Mouse (Mus musculus): ENCODE data around the gene Sorl1.
"Not testable (repeated sequence)": the region's sequence is repeated elsewhere in the genome, so short reads cannot be mapped to it uniquely, and the experiment has no call there.

Sorl1 gene

GRCm38 (mm10) chr9:42094752-42095151 is 29.3 kb downstream of the Sorl1 start:
- DNase-seq (ENCODE audit: extremely low spot score, low read depth, low spot score), result no peak

- no peak for DNase-seq (ENCODE audit: extremely low spot score, low read depth, low spot score)
Observed at GRCm38 (mm10) chr9:42094028-42094551, 30.0 kb downstream of the Sorl1 start.

- DNase-seq (ENCODE audit: extremely low spot score, low read depth, low spot score), result no peak
Observed at GRCm38 (mm10) chr9:42092749-42093148, 31.3 kb downstream of the Sorl1 start.

GRCm38 (mm10) chr9:42091561-42091960 is 32.5 kb downstream of the Sorl1 start:
- no peak for DNase-seq (ENCODE audit: extremely low spot score, low read depth, low spot score)

GRCm38 (mm10) chr9:42087921-42088320 is 36.2 kb downstream of the Sorl1 start:
- DNase-seq (ENCODE audit: extremely low spot score, low read depth, low spot score), result no peak

- no peak for DNase-seq (ENCODE audit: extremely low spot score, low read depth, low spot score)
Observed at GRCm38 (mm10) chr9:42085970-42086369, 38.1 kb downstream of the Sorl1 start.

GRCm38 (mm10) chr9:42083661-42084067 is 40.4 kb downstream of the Sorl1 start:
- DNase-seq (ENCODE audit: extremely low spot score, low read depth, low spot score), result no peak

- DNase-seq (ENCODE audit: extremely low spot score, low read depth, low spot score), result no peak
Observed at GRCm38 (mm10) chr9:42081681-42082530, 42.2 kb downstream of the Sorl1 start.

- no peak for DNase-seq (ENCODE audit: extremely low spot score, low read depth, low spot score)
Observed at GRCm38 (mm10) chr9:42080671-42081070, 43.4 kb downstream of the Sorl1 start.

- no peak for DNase-seq (ENCODE audit: extremely low spot score, low read depth, low spot score)
Observed at GRCm38 (mm10) chr9:42077112-42077845, 46.8 kb downstream of the Sorl1 start.

- no peak for DNase-seq (ENCODE audit: extremely low spot score, low read depth, low spot score)
Observed at GRCm38 (mm10) chr9:42076256-42076849, 47.7 kb downstream of the Sorl1 start.

- DNase-seq (ENCODE audit: extremely low spot score, low read depth, low spot score), result no peak
Observed at GRCm38 (mm10) chr9:42075241-42075640, 48.9 kb downstream of the Sorl1 start.

GRCm38 (mm10) chr9:42072010-42072409 is 52.1 kb downstream of the Sorl1 start:
- DNase-seq (ENCODE audit: extremely low spot score, low read depth, low spot score), result no peak

- DNase-seq (ENCODE audit: extremely low spot score, low read depth, low spot score), result no peak
Observed at GRCm38 (mm10) chr9:42070856-42071255, 53.2 kb downstream of the Sorl1 start.

GRCm38 (mm10) chr9:42069471-42069870 is 54.6 kb downstream of the Sorl1 start:
- DNase-seq (ENCODE audit: extremely low spot score, low read depth, low spot score), result no peak

GRCm38 (mm10) chr9:42067950-42068349 is 56.1 kb downstream of the Sorl1 start:
- no peak for DNase-seq (ENCODE audit: extremely low spot score, low read depth, low spot score)

- no peak for DNase-seq (ENCODE audit: extremely low spot score, low read depth, low spot score)
Observed at GRCm38 (mm10) chr9:42065756-42066155, 58.3 kb downstream of the Sorl1 start.

GRCm38 (mm10) chr9:42063391-42063790 is 60.7 kb downstream of the Sorl1 start:
- DNase-seq (ENCODE audit: extremely low spot score, low read depth, low spot score), result no peak

GRCm38 (mm10) chr9:42062269-42062668 is 61.8 kb downstream of the Sorl1 start:
- DNase-seq (ENCODE audit: extremely low spot score, low read depth, low spot score), result no peak

GRCm38 (mm10) chr9:42059006-42059405 is 65.1 kb downstream of the Sorl1 start:
- DNase-seq (ENCODE audit: extremely low spot score, low read depth, low spot score), result not testable (repeated sequence)

GRCm38 (mm10) chr9:42056591-42056990 is 67.5 kb downstream of the Sorl1 start:
- no peak for DNase-seq (ENCODE audit: extremely low spot score, low read depth, low spot score)

Data from hindlimb bud, embryonic 11.5 days (tissue).